Mouse (Mus musculus): ENCODE data around the gene Bcl9l.

DNA sequence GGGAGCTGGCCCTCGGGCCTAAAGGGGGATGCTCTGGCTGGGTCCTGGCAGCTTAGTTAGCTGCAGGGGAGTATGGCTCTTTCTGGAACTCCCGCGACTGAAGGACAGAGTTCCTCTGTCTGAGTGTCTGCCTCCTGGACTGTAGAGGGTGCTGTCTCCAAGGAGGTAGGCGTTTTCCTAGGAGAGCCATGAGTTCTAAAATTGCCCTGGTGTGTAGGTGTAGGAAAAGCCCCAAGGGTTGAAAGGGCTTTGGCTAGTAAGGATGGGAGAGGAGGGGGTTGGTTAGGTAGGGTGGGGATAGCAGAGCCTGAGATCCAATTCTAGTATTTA is 27.8 kb upstream of the Bcl9l start, which contains the start of gene Upk2:
- TF ChIP-seq CTCF (IDR thresholded peaks at IDR 0.05; ENCODE audit: extremely low read depth, insufficient read length, insufficient replicate concordance, low read depth, low read length) (peak; percentile 29; the same call in 1 of the 2 replicates), POLR2A (IDR thresholded peaks at IDR 0.05; ENCODE audit: low read depth, low read length) (no peak)

All from small intestine, adult 2 months (tissue).